Mouse (Mus musculus) thymus, postnatal 36 days (tissue): ENCODE measurements at regions not wholly inside any gene's neighbourhood (a gene's known extent, or its start where the extent isn't known, plus 50 kb on each side); places are given as distances from the start of the nearest gene placed in this dataset.

Source experiments
- DNase-seq, 2 experiments: peaks; one replicate each; pipeline ENCODE4 v3.0.0; 2022; ENCODE audit warnings: mixed read lengths in 2 of 2

- no peak for DNase-seq
Measured at GRCm38 (mm10) chr6:98606680-98607079, 264.1 kb upstream of the Gm765 start.

DNA sequence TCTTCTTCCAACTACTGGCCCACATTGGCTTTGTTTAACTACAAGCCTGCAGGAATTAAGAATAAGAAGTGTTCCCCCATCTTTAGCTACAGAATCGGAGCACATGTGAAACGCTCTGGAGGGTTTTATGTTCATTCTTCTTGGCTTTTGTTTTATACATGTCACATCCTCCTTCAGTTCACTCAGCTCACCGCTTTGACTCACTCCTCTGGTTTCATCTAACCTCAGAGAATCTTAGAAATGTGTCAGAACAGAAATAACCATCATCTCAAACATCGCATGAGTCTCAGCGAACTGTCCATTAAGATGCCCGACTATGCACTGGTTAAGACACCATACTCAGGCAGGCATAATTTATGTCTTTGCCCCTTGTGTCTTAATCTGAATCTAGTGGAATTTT, 255.1 kb upstream of the Gm765 start:
- DNase-seq, result no peak

GRCm38 (mm10) chr6:98590989-98591388, 248.4 kb upstream of the Gm765 start:
- no peak for DNase-seq

- DNase-seq, result no peak
Measured at GRCm38 (mm10) chr6:98588979-98589378, 246.4 kb upstream of the Gm765 start.

DNA sequence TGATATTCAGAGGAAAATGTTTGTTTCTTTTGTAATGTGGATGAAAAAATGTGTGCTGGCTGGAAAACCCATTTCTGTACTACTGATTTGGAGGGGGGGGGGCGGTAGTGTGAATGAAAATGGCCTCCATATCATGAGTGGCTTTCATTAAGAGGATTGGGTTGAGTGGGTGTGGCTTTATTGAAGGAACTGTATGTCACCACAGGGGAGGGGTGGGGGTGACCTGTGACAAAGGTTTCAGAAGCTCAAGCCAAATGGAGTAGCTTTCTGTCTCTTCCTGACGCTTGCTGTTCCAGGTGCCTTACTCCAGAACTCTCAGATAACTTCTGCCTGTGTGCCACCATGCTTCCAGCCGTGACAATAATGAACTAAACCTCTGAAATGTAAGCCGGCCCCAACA, 242.0 kb upstream of the Gm765 start:
- DNase-seq, result no peak

GRCm38 (mm10) chr6:98582826-98583225, 240.3 kb upstream of the Gm765 start:
- DNase-seq, result no peak

GRCm38 (mm10) chr6:98575227-98575626, 232.7 kb upstream of the Gm765 start:
- DNase-seq, result no peak

GRCm38 (mm10) chr6:98555702-98556101, 213.1 kb upstream of the Gm765 start:
- DNase-seq, result no peak

DNA sequence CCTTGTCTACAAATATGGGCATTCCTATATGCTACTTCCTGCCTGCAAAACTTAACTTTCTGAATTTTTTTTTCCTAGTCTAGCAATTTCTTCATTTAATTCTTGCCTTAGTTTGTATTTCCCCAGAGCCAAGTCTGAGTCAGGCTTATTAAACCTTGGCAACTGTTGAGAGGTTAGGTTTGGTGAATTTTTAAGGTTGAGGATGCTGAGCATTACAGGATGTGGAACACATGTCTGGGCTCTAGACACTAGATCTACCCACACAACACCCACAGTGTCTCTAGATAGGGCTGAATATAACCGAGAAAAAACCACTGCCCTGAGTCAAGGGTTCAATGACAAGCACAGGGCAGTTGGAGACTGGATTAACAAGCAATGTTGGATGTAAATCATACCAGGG, 211.4 kb upstream of the Gm765 start:
- no peak for DNase-seq

DNA sequence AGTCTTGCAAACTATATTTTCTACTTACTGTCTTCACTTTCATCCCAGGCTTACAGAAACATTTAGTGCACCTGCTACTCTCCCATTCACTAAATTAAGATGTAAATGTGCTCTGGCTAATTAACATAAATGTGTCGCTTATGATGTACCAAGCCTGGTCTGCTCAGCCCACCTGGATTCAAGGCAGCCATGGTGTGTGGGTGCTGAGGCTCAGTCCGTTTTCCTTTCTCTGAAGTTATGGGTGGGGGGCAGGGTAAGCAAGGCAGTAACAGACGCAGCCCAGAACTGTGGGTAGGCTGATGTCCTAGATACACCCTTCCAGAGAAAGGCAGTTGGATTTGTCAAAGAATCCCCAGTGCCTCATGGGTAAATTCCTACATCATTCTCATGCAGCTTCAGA, 209.2 kb upstream of the Gm765 start:
- DNase-seq, result no peak

DNA sequence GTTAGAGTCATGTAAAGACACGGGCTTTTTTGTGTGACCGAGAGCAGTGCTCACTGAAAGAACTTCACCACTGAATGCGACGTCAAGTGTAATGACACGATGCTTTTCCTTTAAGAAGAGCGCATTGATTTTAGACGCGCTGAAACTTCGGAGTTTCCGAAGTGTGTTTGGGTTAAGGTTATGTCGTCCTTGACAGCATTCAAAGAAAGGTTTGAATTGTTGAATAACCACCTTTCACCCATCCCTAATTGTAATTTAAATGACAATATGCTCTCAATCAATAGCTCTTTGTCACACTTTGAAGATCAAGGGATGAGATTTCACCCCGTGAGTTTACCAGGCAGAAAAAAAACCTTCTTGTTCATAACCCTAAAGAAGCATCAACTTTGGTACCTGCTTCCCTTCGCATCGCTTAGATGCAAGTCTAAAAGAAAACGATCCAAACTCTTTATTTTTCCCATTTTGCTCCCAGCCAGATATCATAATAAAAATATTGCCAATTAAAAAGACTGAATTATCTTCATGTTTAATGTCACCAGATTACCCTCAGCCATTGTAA, 184.4 kb upstream of the Gm765 start:
- no peak for DNase-seq

GRCm38 (mm10) chr6:98525286-98525685, 182.7 kb upstream of the Gm765 start:
- DNase-seq, result peak; percentile 40 to 54

GRCm38 (mm10) chr6:98524659-98525058, 182.1 kb upstream of the Gm765 start:
- DNase-seq, result no peak

DNA sequence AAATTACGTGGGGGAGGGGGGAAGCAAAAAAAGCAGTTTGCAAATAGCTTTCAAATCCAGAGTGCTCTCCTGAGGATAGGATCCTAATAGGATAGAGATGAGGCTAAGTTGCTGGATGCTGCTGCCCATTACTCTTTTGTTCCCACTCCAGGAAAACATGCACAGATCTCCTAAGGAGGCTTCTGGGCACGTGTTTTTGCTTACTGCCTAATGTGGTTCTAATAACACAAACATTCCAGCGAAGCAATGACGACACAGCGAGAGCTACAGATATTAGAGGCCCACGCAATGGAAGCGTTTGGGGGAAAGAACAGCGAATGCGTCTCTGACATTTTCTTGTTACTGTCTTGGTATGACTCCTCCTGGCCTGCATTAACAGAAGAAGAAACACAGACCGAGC, 179.0 kb upstream of the Gm765 start:
- DNase-seq, result no peak

DNA sequence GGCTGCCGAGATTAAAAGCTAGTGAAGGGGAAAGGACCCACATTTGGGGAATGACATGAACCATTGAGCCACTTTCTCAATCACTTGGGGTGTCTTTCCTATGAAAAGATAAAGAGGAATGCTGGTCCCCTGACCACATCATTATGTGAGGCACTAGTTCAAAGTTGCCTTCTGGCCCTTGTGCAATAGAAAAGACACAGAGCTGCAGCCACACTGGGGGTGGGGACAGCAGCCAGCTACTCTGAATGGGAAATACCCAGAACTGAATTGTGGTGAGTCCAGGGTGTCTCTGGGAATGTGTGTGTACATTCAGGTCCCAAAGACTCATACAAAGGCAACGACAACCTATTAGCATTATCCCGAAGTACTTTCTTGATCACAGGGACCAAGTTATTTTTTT, 172.3 kb upstream of the Gm765 start:
- no peak for DNase-seq

GRCm38 (mm10) chr6:98514376-98514775, 171.8 kb upstream of the Gm765 start:
- DNase-seq, result no peak

DNA sequence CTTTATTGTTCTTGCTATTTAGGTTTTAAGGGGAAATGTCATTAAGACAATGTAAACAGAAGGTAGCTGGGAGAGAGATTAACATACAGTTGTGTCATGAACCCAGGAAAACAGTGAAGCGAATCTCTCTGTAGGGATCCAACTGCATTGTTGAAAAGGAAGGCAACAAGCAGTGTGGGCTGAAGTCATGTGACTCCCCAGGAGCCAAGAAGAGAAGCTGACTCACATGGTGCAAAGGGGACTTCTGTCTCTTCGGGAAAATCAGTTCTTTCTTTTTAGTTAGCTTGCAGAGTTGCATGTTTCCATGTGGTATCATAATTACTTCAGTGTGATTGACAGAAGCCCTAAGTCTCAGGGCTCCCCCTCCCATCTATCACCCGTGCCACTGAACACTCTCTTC, 170.7 kb upstream of the Gm765 start:
- no peak for DNase-seq

GRCm38 (mm10) chr6:98502726-98503125, 160.2 kb upstream of the Gm765 start:
- DNase-seq, result no peak

- DNase-seq, result no peak
Measured at GRCm38 (mm10) chr6:98499721-98500120, 157.2 kb upstream of the Gm765 start.

DNA sequence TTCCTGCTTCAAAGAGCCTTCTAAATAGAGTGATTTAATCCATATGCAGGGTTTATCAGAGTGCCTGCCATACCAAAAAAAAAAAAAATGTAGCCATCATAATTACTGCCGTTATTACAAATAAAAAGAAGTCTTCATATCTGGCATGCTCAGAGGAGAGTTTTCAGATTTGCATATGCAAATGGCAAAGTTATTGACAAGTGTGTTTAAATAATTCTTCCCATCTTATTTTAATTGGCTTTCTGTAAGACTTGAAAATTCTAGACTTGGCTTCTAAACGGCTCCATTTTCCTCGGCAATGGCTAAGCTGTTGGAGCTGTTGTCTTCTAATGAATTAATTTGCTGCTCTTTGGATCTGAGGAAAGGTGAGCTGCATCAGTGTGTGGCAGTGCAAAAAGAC, 144.1 kb upstream of the Gm765 start:
- no peak for DNase-seq

DNA sequence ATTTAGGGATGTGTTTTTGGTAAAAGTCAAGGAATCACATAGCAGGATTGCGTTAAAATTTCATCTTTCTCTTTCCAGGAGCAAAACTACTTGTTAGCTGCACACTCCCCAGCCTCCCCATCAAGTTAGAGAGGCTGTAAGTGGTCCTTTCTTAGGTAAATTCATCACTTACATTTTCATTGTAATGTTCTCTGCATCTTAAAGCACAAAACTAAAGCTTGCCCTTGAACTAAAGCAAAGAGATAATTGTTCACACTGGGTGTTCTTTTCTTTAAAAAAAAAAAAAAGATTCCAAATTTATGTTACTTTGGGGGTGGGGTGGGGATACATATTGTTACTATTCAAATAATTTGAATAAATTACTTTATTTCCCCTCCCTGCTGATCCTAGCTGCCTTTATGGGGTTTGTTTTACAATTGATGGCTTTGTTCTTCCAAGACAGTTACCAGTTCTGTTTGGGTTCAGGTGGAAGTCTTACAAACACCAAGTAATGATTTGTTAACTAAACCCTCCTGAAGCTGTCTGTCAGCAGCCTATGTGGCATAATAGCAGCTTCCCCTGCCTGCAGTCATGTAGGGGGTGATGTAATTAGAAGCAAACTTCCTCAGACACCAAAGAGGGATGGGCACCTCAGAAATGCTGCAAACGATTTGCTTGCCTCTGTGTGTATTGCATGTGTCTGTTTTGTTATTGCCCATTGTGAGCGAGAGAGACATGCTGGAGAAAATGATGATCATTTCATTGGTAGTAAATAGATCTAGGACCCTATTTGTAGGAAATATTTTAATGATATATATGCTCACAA, 141.0 kb upstream of the Gm765 start:
- no peak for DNase-seq

DNA sequence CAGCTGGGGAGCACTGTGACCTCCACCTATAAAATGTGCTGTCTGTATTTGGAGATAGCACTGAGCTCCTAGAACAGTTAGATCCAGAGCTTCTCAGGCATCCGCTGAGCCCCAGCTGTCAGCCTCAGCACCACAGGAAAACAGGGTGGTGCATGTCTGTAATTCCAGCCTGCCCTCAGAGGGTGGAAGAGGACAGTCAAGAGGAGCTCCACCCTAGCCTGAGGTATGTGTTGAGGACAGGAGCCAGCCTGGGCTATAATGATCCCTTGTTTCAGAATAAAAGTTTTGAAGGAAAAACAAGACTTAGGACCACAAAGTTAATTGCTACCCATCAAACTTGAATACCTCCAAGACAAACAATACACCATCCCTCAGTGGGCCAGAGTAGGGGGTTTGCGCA, 139.8 kb upstream of the Gm765 start:
- no peak for DNase-seq

DNA sequence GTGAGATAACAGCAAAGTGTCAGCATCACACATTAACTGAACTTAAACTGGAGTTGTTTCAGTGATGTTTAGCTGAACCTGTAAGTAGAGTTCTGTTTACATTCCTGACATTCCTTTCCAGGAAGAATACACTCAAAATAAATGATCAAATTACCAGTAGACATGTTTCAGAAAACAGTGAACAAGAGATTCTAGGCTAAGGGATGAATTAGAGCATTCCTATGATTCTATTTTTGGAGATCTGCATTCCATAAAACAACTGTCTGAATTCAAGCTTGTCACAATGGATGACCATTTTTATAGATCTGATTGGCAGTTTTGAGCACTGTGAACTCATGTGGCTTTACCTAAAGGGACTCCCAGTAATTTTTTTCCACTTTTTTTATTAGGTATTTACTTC, 125.0 kb upstream of the Gm765 start:
- no peak for DNase-seq

GRCm38 (mm10) chr6:98452277-98452676, 109.7 kb upstream of the Gm765 start:
- DNase-seq, result no peak

GRCm38 (mm10) chr6:98435676-98436075, 93.1 kb upstream of the Gm765 start:
- no peak for DNase-seq
